Mouse (Mus musculus) G1E-ER4 (cell line): ENCODE measurements around the gene Arpc4. TPM values are rescaled to one million over a fixed set of nuclear protein-coding genes. Genes with fewer than 3 reads are reported as not detected.

ENCODE experiments used
- GATA1 ChIP-seq: IDR thresholded peaks from one replicate; pipeline ENCODE4 v1.8.0; 2012; ENCODE audit warnings: low read length, inconsistent platforms
- polyA plus RNA-seq: library from polyadenylated mRNA; stranded (reverse); fragments of >175 nt; gene quantifications from 2 replicates; pipeline ENCODE4 v1.2.3, GENCODE M21; 2012

Arpc4 gene
- polyA plus RNA-seq, 1 experiment, result 292 TPM

- no peak for TF ChIP-seq GATA1
These were observed 41.3 kb downstream of the Arpc4 start, which contains the start of gene Rpusd3 for GRCm38 (mm10) chr6:113419199-113419587. TSS of gene Rpusd3 (minus strand) at chr6:113419340.

- TF ChIP-seq GATA1, result no peak
These were observed 45.1 kb downstream of the Arpc4 start for GRCm38 (mm10) chr6:113423000-113423399.

- no peak for TF ChIP-seq GATA1
These were observed 46.3 kb downstream of the Arpc4 start for GRCm38 (mm10) chr6:113424187-113424586.

DNA sequence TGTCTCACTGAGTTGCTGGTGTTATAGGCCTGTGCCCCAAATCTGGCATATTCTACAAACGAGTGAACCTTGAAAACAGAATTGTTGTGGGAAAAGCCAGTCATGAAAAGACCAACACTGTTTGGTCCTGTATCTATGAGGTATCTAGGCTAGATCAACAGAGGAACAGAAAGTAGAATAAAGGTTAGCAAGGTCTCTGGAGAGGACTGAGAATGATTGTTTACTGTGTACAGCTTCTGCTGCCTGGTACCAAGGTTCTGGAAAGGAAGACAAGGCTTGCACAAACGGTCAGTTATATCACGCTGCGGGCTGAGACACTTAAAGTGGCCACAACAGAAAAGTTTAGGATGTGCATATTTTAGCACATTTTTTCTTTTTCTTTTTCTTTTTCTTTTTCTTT is 48.8 kb downstream of the Arpc4 start:
- no peak for TF ChIP-seq GATA1

GRCm38 (mm10) chr6:113427397-113427796 is 49.5 kb downstream of the Arpc4 start:
- TF ChIP-seq GATA1, result no peak

- no peak for TF ChIP-seq GATA1
These were observed 50.1 kb downstream of the Arpc4 start for GRCm38 (mm10) chr6:113428006-113428405.

DNA sequence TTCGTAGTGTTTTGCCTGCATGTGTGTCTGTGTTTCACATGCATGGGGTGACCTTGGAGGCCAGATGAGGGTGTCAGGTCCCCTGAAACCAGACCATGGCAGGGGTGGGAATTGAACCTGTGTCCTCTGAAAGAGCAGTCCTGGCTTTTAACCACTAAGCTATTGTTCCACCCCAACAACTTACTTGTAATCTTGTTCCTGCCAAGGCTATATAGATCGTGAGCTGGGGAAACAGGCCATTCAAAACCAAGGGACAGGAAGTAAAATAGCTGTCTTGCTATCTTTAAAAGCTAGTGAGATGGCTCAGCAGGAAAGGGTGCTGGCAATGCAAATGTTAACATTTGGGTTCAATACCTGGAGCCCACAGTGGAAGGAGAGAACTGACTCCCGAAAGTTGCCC is 52.0 kb downstream of the Arpc4 start:
- TF ChIP-seq GATA1, result no peak

GRCm38 (mm10) chr6:113430846-113431245 is 52.9 kb downstream of the Arpc4 start:
- TF ChIP-seq GATA1, result no peak

GRCm38 (mm10) chr6:113431801-113432200 is 53.9 kb downstream of the Arpc4 start:
- no peak for TF ChIP-seq GATA1

- TF ChIP-seq GATA1, result no peak
These were observed 55.7 kb downstream of the Arpc4 start for GRCm38 (mm10) chr6:113433661-113434060.

DNA sequence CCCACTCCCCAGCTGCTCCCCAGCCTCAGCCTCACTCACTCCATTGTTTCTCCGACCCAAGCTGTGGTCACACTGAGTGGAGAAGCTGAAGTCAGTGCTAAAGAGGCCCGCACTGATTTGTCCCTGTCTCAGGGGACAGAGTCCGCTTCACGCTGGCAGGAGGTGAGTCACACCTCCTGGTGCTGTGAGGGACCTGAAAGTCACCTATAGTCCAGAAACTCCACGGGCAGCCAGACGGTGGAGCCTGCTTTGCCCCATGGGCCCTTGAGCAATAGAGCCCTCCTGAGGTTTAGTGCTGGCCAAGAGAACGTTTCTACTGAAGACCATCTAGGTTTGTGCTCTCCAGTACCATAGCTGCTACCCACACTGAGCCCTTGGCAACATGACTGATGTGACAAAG is 56.8 kb downstream of the Arpc4 start:
- no peak for TF ChIP-seq GATA1

DNA sequence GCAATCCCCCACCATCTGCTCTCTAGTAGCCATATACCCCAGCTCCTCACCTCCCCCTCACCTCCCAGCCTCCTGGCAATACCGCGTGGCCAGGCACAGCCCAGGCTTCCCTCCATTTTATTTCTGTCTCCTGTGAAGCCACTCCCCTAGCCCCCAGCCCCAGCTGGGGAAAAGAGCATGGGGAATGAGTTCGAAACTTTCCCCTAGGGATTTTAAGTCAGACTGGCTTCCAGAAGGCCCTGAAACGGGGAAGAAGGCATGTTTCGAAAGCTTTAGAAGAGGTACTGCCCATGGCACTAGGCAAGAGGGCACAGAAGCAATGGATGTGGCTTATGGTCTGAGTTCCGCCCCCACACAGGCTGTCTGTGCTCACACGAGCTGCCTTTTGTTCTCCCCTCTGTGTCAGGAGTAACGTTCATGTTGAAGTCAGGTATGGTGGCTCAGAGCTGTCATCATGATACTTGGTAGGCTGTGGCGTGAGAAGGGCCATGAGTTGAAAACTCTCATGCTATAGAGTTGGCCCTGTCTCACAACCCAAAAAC is 57.8 kb downstream of the Arpc4 start, which contains the start of gene Cidec:
TSS of gene Cidec (minus strand) at position 97 of the 542 bp plus-strand sequence.
- TF ChIP-seq GATA1, result no peak

GRCm38 (mm10) chr6:113437135-113437534 is 59.2 kb downstream of the Arpc4 start:
- TF ChIP-seq GATA1, result no peak

DNA sequence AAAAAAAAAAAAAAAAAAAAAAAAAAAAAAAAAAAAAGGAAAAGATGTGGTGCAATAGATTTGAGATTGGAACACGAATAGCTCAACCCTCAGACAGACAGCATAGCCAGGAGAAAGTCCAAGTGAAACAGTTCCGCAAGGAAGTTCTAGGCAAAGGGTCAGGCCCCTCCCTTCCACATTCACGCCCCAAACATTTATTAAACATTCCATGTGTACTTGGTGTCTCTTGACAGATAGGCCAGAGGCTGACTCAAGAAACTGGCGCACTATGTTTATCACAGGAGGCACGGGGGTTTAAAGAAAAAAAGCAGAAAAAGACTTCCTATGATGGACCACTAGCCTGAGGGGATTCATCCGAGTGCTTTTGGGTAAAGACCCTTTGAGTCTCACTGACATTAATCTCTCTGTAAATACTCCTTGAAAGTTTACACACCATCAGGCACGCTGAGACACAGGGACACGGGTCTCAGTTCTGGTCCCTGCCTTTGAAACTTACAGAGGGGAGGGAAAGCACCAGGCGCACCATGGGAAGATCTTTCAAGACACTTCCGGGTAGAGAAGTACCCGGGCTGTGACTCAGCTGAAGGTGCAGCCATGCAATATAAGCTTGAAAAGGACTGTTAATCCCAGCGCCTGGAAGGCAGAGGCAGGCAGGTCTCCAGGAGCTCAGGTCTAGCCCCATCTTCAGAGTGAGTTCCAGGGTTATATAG is 61.0 kb downstream of the Arpc4 start:
- no peak for TF ChIP-seq GATA1

Other genes with a start within 250 kb of the Arpc4 start
- gene Lhfpl4, start 182.7 kb upstream of the Arpc4 start, polyA plus RNA-seq, result not detected in 2 replicates
- 45.1 and 53.0 TPM in 2 replicates for gene Mtmr14, start 140.3 kb upstream of the Arpc4 start, polyA plus RNA-seq
- gene Cpne9, start 95.8 kb upstream of the Arpc4 start, polyA plus RNA-seq, result 0.33 and 0.51 TPM in 2 replicates
- 30.4 and 39.0 TPM in 2 replicates for gene Brpf1, start 71.0 kb upstream of the Arpc4 start, polyA plus RNA-seq
- 12.6 and 18.1 TPM in 2 replicates for gene Ogg1, start 51.1 kb upstream of the Arpc4 start, polyA plus RNA-seq
- gene Camk1, start 34.1 kb upstream of the Arpc4 start, polyA plus RNA-seq, result not detected in 2 replicates
- 78.7 and 104 TPM in 2 replicates for gene Tada3, start 232 bp upstream of the Arpc4 start, polyA plus RNA-seq
- gene Ttll3, start 11.1 kb downstream of the Arpc4 start, polyA plus RNA-seq, result 4.8 and 6.1 TPM in 2 replicates
- 159 and 183 TPM in 2 replicates for gene Rpusd3, start 41.2 kb downstream of the Arpc4 start, polyA plus RNA-seq
- not detected in 2 replicates for gene Cidec, start 57.6 kb downstream of the Arpc4 start, polyA plus RNA-seq
- 8.3 and 11.9 TPM in 2 replicates for gene Jagn1, start 64.5 kb downstream of the Arpc4 start, polyA plus RNA-seq
- not detected in 2 replicates for gene Il17re, start 80.4 kb downstream of the Arpc4 start, polyA plus RNA-seq
- gene Il17rc, start 93.3 kb downstream of the Arpc4 start, polyA plus RNA-seq, result 0.40 and 0.83 TPM in 2 replicates
- 29.3 and 34.5 TPM in 2 replicates for gene Creld1, start 105.2 kb downstream of the Arpc4 start, polyA plus RNA-seq
- not detected in 2 replicates for gene Prrt3, start 123.8 kb downstream of the Arpc4 start, polyA plus RNA-seq
- gene Emc3, start 153.5 kb downstream of the Arpc4 start, polyA plus RNA-seq, result 29.5 and 38.6 TPM in 2 replicates
- 0.94 and 1.4 TPM in 2 replicates for gene Fancd2, start 153.6 kb downstream of the Arpc4 start, polyA plus RNA-seq
- not detected in 2 replicates for gene Fancd2os, start 222.6 kb downstream of the Arpc4 start, polyA plus RNA-seq
- 29.9 and 32.0 TPM in 2 replicates for gene Brk1, start 226.7 kb downstream of the Arpc4 start, polyA plus RNA-seq
- gene Vhl, start 245.8 kb downstream of the Arpc4 start, polyA plus RNA-seq, result 8.6 and 9.1 TPM in 2 replicates